Mouse (Mus musculus): Measurements from ENCODE around the gene Nrsn2.

GRCm38 (mm10) chr2:152335289-152335820 lies 41.1 kb downstream of the Nrsn2 start:
- TF ChIP-seq CTCF (IDR thresholded peaks at IDR 0.05) (no peak), EP300 (IDR thresholded peaks at IDR 0.05) (no peak)

Measured in lung, postnatal 0 days (tissue).